Mouse (Mus musculus): ENCODE measurements around the gene Cnpy4. TPM values are rescaled to one million over a fixed set of nuclear protein-coding genes. Genes with fewer than 3 reads are reported as not detected.

Gene Cnpy4
- total RNA-seq (2021), result 10 to 100 TPM; 17.1 to 18.4 TPM

GRCm38 (mm10) chr5:138186950-138187638 lies at the start of gene Cnpy4, which contains the start of gene Taf6:
Cnpy4 (plus strand) TSS chr5:138187485.
Taf6 (minus strand) TSS chr5:138187451.
- DNase-seq, result peak; percentile 84
- intact Hi-C loops (cut with DNase I), result no loop called here

GRCm38 (mm10) chr5:138137935-138138549 lies 49.2 kb upstream of the Cnpy4 start:
- no peak for DNase-seq
- intact Hi-C loops (cut with DNase I), result no loop called here

GRCm38 (mm10) chr5:138138585-138138984 lies 48.7 kb upstream of the Cnpy4 start:
- intact Hi-C loops (cut with DNase I), result no loop called here
- DNase-seq, result no peak

GRCm38 (mm10) chr5:138154390-138154789 lies 32.9 kb upstream of the Cnpy4 start:
- DNase-seq, result no peak
- intact Hi-C loops (cut with DNase I), result no loop called here

- intact Hi-C loops (cut with DNase I), result no loop called here
- DNase-seq, result peak; percentile 84
These were observed 31.8 kb upstream of the Cnpy4 start, which contains the start of gene Zfp113 for GRCm38 (mm10) chr5:138155443-138155976. Zfp113 (minus strand) TSS chr5:138155744.

GRCm38 (mm10) chr5:138160224-138160762 lies 27.0 kb upstream of the Cnpy4 start:
- intact Hi-C loops (cut with DNase I), result no loop called here
- DNase-seq, result no peak

- DNase-seq, result peak; percentile 95
- intact Hi-C loops (cut with DNase I), result no loop called here
These were observed 26.2 kb upstream of the Cnpy4 start, which contains the start of gene Cops6 for GRCm38 (mm10) chr5:138160842-138161665. Cops6 (plus strand) TSS chr5:138161071.

GRCm38 (mm10) chr5:138163046-138163445 lies 24.2 kb upstream of the Cnpy4 start:
- intact Hi-C loops (cut with DNase I), result no loop called here
- DNase-seq, result no peak

GRCm38 (mm10) chr5:138163610-138164009 lies 23.7 kb upstream of the Cnpy4 start:
- no peak for DNase-seq
- intact Hi-C loops (cut with DNase I), result no loop called here

GRCm38 (mm10) chr5:138165594-138165993 lies 21.7 kb upstream of the Cnpy4 start:
- intact Hi-C loops (cut with DNase I), result no loop called here
- no peak for DNase-seq

- intact Hi-C loops (cut with DNase I), result no loop called here
- DNase-seq, result peak; percentile 98
These were observed 16.2 kb upstream of the Cnpy4 start for GRCm38 (mm10) chr5:138170936-138171561.

- intact Hi-C loops (cut with DNase I), result no loop called here
These were observed 15.4 kb upstream of the Cnpy4 start, which contains the start of the genes Ap4m1 and Mcm7 for GRCm38 (mm10) chr5:138171695-138172491. Ap4m1 (plus strand) TSS chr5:138172002. Mcm7 (minus strand) TSS chr5:138172422.

GRCm38 (mm10) chr5:138173217-138173616 lies 14.1 kb upstream of the Cnpy4 start:
- no peak for DNase-seq
- intact Hi-C loops (cut with DNase I), result no loop called here

More at GRCm38 (mm10) chr5:138171695-138172491, 15.4 kb upstream of the Cnpy4 start, which contains the start of the genes Ap4m1 and Mcm7:
- peak; percentile 99 for DNase-seq

GRCm38 (mm10) chr5:138187661-138188306 lies 499 bp downstream of the Cnpy4 start:
- intact Hi-C loops (cut with DNase I), result no loop called here
- peak; percentile 60 for DNase-seq

- peak; percentile 83 for DNase-seq
- intact Hi-C loops (cut with DNase I), result no loop called here
These were observed 6.8 kb downstream of the Cnpy4 start, which contains the start of gene Mblac1 for GRCm38 (mm10) chr5:138193771-138194727. Mblac1 (plus strand) TSS chr5:138194314.

- intact Hi-C loops (cut with DNase I), result no loop called here
- peak; percentile 44 for DNase-seq
These were observed 7.6 kb downstream of the Cnpy4 start for GRCm38 (mm10) chr5:138194755-138195345.

GRCm38 (mm10) chr5:138195463-138195862 lies 8.2 kb downstream of the Cnpy4 start:
- intact Hi-C loops (cut with DNase I), result no loop called here
- no peak for DNase-seq
